20 mouse cellular contexts compared by ENCODE assay signal in the genomic region with DNA sequence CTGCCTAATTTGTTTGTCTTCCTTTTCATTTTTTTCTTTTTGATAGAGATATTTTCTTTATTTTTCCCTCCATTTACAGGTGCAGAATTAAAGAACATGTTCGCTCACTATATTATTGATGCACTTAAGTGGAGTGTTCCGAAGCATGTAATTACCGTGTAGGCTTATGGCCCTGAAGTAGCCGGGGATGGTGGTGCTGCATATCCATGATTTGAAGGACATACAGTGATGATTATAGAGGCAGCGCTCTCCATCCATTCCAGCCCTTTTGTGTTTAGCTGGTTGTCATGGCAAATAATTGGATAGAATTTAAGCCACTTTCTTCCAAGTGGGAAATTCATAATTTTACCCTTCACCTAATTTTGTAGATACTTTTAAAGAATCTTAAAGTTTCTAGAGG.
"Had no signal": no experiment of that assay in that cellular context is flagged by ENCODE, and none has a peak within 500 bp of the region (broad histone marks: within the 10 kb centered on the region; RNA-seq: fewer than 3 reads in every experiment).

No protein-coding gene starts in this region.

- H3K4me1 ChIP-seq: limb, embryonic 12.5 days; limb, embryonic 15.5 days; neural tube, embryonic 13.5 days; stomach, embryonic 15.5 days had no signal

- DNase-seq: kidney, adult 9 months; kidney, postnatal 14 days; kidney, postnatal 4 days; left cerebral cortex, postnatal 4 days; liver, postnatal 0 days; lung, embryonic 14.5 days; retina, postnatal 1 day; right cerebral cortex, postnatal 25 days; spleen, adult 18-20 months; thymus, postnatal 36 days had no signal

- H3K27me3 ChIP-seq: limb, embryonic 12.5 days; limb, embryonic 15.5 days; neural tube, embryonic 13.5 days; stomach, embryonic 15.5 days had no signal

- H3K36me3 ChIP-seq: limb, embryonic 12.5 days; limb, embryonic 15.5 days; neural tube, embryonic 13.5 days; stomach, embryonic 15.5 days had no signal

- H3K27ac ChIP-seq: limb, embryonic 12.5 days; limb, embryonic 15.5 days; liver, embryonic 14.5 days; macrophage; neural tube, embryonic 13.5 days; stomach, embryonic 15.5 days had no signal

- H3K4me3 ChIP-seq: limb, embryonic 12.5 days; limb, embryonic 15.5 days; myocyte; neural tube, embryonic 13.5 days; stomach, embryonic 15.5 days had no signal

- H3K4me2 ChIP-seq: limb, embryonic 12.5 days; limb, embryonic 15.5 days; liver, embryonic 11.5 days; lung, embryonic 14.5 days; neural tube, embryonic 13.5 days; stomach, embryonic 15.5 days had no signal

- H3K9me3 ChIP-seq: limb, embryonic 12.5 days; limb, embryonic 15.5 days; neural tube, embryonic 13.5 days; stomach, embryonic 15.5 days had no signal

- ATAC-seq: liver, postnatal 0 days; lung, postnatal 0 days; midbrain, embryonic 16.5 days had no signal

- H3K9ac ChIP-seq: limb, embryonic 12.5 days; limb, embryonic 15.5 days; liver, embryonic 14.5 days; liver, postnatal 0 days; lung, embryonic 14.5 days; neural tube, embryonic 13.5 days; stomach, embryonic 15.5 days had no signal
